Comparison of ENCODE assay signal across 21 mouse cellular contexts in the genomic region with DNA sequence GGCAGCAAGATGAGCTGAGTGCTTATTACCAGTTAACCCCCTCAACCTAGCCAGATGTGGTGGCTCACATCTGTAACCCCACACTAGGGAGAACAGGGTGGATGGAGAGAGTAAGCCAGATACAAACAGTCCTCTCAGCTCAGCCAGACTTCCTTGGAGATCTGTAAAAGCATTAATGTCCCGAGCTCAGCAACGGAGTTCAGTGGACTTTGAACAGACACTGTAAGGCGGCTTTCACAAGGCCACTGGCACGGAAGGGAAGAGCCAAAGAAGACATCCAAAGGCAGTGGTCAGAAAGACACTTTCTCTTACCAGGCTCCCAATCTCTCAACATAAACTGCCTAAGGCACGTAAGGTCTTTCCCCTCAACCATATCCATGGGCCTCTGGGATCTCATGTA.
DNase-seq lines count a peak whose midpoint lies in the region; ATAC-seq and TF ChIP-seq lines count a peak whose summit lies in the region.
"Had no signal": no experiment of that assay in that cellular context is flagged by ENCODE, and none has a peak within 500 bp of the region (broad histone marks: within the 10 kb centered on the region; RNA-seq: fewer than 3 reads in every experiment).

No protein-coding gene starts in this region.

- H3K27ac ChIP-seq in kidney, adult 2 months (ENCODE audit: insufficient read depth, low read depth, low read length) = no peak overlapping the region
- H3K27ac ChIP-seq in kidney, embryonic 16.5 days (ENCODE audit: low read length) = no peak overlapping the region
- H3K27ac ChIP-seq in intestine, embryonic 15.5 days = no peak overlapping the region
- H3K27ac ChIP-seq in intestine, postnatal 0 days (ENCODE audit: low read depth, low read length) = peak overlapping the region; percentile 66
- H3K27ac ChIP-seq in small intestine, adult 2 months (ENCODE audit: insufficient read depth, low read depth, low read length) = peak overlapping the region; percentile 76
- H3K27ac ChIP-seq in hindbrain, embryonic 13.5 days = no peak overlapping the region
- no peak overlapping the region for H3K27ac ChIP-seq in forebrain, embryonic 10.5 days
- H3K27ac ChIP-seq: embryonic facial prominence, embryonic 10.5 days; gastrocnemius, adult 2 months; heart, embryonic 10.5 days; heart, embryonic 15.5 days had no signal

- no peak overlapping the region for H3K4me3 ChIP-seq in kidney, adult 2 months (ENCODE audit: insufficient read depth, low read depth, low read length)
- H3K4me3 ChIP-seq in kidney, embryonic 16.5 days (ENCODE audit: low read length) = no peak overlapping the region
- no peak overlapping the region for H3K4me3 ChIP-seq in intestine, embryonic 15.5 days (replicated peaks)
- no peak overlapping the region for H3K4me3 ChIP-seq in intestine, postnatal 0 days (ENCODE audit: low read depth, low read length)
- no peak overlapping the region for H3K4me3 ChIP-seq in small intestine, adult 2 months (ENCODE audit: low read depth, low read length)
- H3K4me3 ChIP-seq in hindbrain, embryonic 13.5 days = no peak overlapping the region
- H3K4me3 ChIP-seq in forebrain, embryonic 10.5 days = no peak overlapping the region
- H3K4me3 ChIP-seq: embryonic facial prominence, embryonic 10.5 days; gastrocnemius, adult 2 months; heart, embryonic 10.5 days; heart, embryonic 15.5 days had no signal

- peak; percentile 81 for DNase-seq in kidney, adult 2 months
- no peak for DNase-seq in forebrain, embryonic 10.5 days (ENCODE audit: extremely low spot score, low spot score)
- DNase-seq: adrenal gland, adult 8-10 months; adrenal gland, postnatal 36 days; cerebellum, adult 2 months; cerebellum, postnatal 10 days; gastrocnemius, adult 2 months; gastrocnemius, postnatal 36 days; heart, adult 18-20 months; heart, postnatal 14 days had no signal

- H3K4me2 ChIP-seq in kidney, embryonic 16.5 days (replicated peaks; ENCODE audit: low read depth, low read length) = no peak overlapping the region
- H3K4me2 ChIP-seq in intestine, embryonic 15.5 days (replicated peaks) = no peak overlapping the region
- H3K4me2 ChIP-seq in intestine, postnatal 0 days (replicated peaks; ENCODE audit: low read depth) = no peak overlapping the region
- H3K4me2 ChIP-seq in hindbrain, embryonic 13.5 days = no peak overlapping the region
- H3K4me2 ChIP-seq: heart, embryonic 15.5 days had no signal

- H3K9me3 ChIP-seq in kidney, embryonic 16.5 days (ENCODE audit: low read length) = no peaks in the 10 kb centered on the region
- no peaks in the 10 kb centered on the region for H3K9me3 ChIP-seq in intestine, embryonic 15.5 days
- no peaks in the 10 kb centered on the region for H3K9me3 ChIP-seq in intestine, postnatal 0 days (ENCODE audit: control insufficient read depth)
- no peaks in the 10 kb centered on the region for H3K9me3 ChIP-seq in hindbrain, embryonic 13.5 days
- H3K9me3 ChIP-seq in forebrain, embryonic 10.5 days = no peaks in the 10 kb centered on the region
- H3K9me3 ChIP-seq: embryonic facial prominence, embryonic 10.5 days; G1E; heart, embryonic 10.5 days; heart, embryonic 15.5 days had no signal

- TF ChIP-seq CTCF in kidney, adult 2 months (conservative IDR thresholded peaks at IDR 0.05; ENCODE audit: insufficient read depth, insufficient read length, low read depth, low read length) = no peak
- no peak for TF ChIP-seq CTCF in intestine, postnatal 0 days (IDR thresholded peaks at IDR 0.05; ENCODE audit: low read depth)
- no peak for TF ChIP-seq CTCF in small intestine, adult 2 months (IDR thresholded peaks at IDR 0.05; ENCODE audit: extremely low read depth, insufficient read length, insufficient replicate concordance, low read depth, low read length)

- H3K4me1 ChIP-seq in kidney, adult 2 months (ENCODE audit: control insufficient read depth, insufficient read depth, low read length) = peaks cover 3% of the 10 kb centered on the region; the same call in 1 of the 2 replicates
- H3K4me1 ChIP-seq in kidney, embryonic 16.5 days (ENCODE audit: insufficient read depth, low read length) = no peaks in the 10 kb centered on the region
- H3K4me1 ChIP-seq in intestine, embryonic 15.5 days (replicated peaks) = peaks cover 8% of the 10 kb centered on the region
- H3K4me1 ChIP-seq in intestine, postnatal 0 days (replicated peaks; ENCODE audit: control insufficient read depth, insufficient read depth, low read length) = no peaks in the 10 kb centered on the region
- peaks cover 24% of the 10 kb centered on the region for H3K4me1 ChIP-seq in small intestine, adult 2 months (ENCODE audit: control insufficient read depth, insufficient read depth, insufficient read length, low read length)
- no peaks in the 10 kb centered on the region for H3K4me1 ChIP-seq in hindbrain, embryonic 13.5 days (replicated peaks)
- no peaks in the 10 kb centered on the region for H3K4me1 ChIP-seq in forebrain, embryonic 10.5 days
- H3K4me1 ChIP-seq: embryonic facial prominence, embryonic 10.5 days; heart, embryonic 10.5 days; heart, embryonic 15.5 days had no signal

- TF ChIP-seq POLR2A in kidney, adult 2 months (IDR thresholded peaks at IDR 0.05; ENCODE audit: low read depth, low read length) = no peak
- TF ChIP-seq POLR2A in small intestine, adult 2 months (IDR thresholded peaks at IDR 0.05; ENCODE audit: low read depth, low read length) = no peak

- no peaks in the 10 kb centered on the region for H3K36me3 ChIP-seq in kidney, adult 2 months (ENCODE audit: control insufficient read depth, insufficient read depth, low read length)
- no peaks in the 10 kb centered on the region for H3K36me3 ChIP-seq in kidney, embryonic 16.5 days (ENCODE audit: insufficient read depth, low read length)
- H3K36me3 ChIP-seq in intestine, embryonic 15.5 days = no peaks in the 10 kb centered on the region
- peaks cover 6% of the 10 kb centered on the region; the same call in 1 of the 2 replicates for H3K36me3 ChIP-seq in intestine, postnatal 0 days (ENCODE audit: control insufficient read depth, insufficient read depth)
- H3K36me3 ChIP-seq in small intestine, adult 2 months (ENCODE audit: control insufficient read depth, insufficient read depth, low read length) = peaks cover 20% of the 10 kb centered on the region
- H3K36me3 ChIP-seq in hindbrain, embryonic 13.5 days = no peaks in the 10 kb centered on the region
- H3K36me3 ChIP-seq in forebrain, embryonic 10.5 days (replicated peaks) = no peaks in the 10 kb centered on the region
- H3K36me3 ChIP-seq: embryonic facial prominence, embryonic 10.5 days; heart, embryonic 10.5 days; heart, embryonic 15.5 days had no signal

- no peak overlapping the region for H3K9ac ChIP-seq in kidney, embryonic 16.5 days (replicated peaks; ENCODE audit: low read length)
- no peak overlapping the region for H3K9ac ChIP-seq in intestine, embryonic 15.5 days
- no peak overlapping the region for H3K9ac ChIP-seq in intestine, postnatal 0 days (ENCODE audit: low read depth, low read length)
- H3K9ac ChIP-seq in hindbrain, embryonic 13.5 days = no peak overlapping the region
- H3K9ac ChIP-seq: heart, embryonic 15.5 days had no signal

- ATAC-seq in kidney, embryonic 16.5 days (ENCODE audit: low FRiP score, low TSS enrichment) = no peak
- peak; percentile 68 for ATAC-seq in intestine, embryonic 15.5 days
- ATAC-seq in intestine, postnatal 0 days = peak; percentile 50
- ATAC-seq in hindbrain, embryonic 13.5 days (ENCODE audit: low FRiP score) = no peak
- ATAC-seq in inflammation-experienced regulatory T-cells, adult 6 months = no peak
- ATAC-seq: forebrain, embryonic 14.5 days had no signal

- H3K27me3 ChIP-seq in kidney, adult 2 months (replicated peaks; ENCODE audit: control insufficient read depth, insufficient read depth, low read length) = no peaks in the 10 kb centered on the region
- no peaks in the 10 kb centered on the region for H3K27me3 ChIP-seq in kidney, embryonic 16.5 days (ENCODE audit: insufficient read depth, low read length)
- H3K27me3 ChIP-seq in intestine, embryonic 15.5 days (replicated peaks) = no peaks in the 10 kb centered on the region
- no peaks in the 10 kb centered on the region for H3K27me3 ChIP-seq in intestine, postnatal 0 days (replicated peaks; ENCODE audit: control insufficient read depth, insufficient read depth, low read length)
- no peaks in the 10 kb centered on the region for H3K27me3 ChIP-seq in small intestine, adult 2 months (ENCODE audit: control insufficient read depth, insufficient read depth, low read length)
- no peaks in the 10 kb centered on the region for H3K27me3 ChIP-seq in hindbrain, embryonic 13.5 days
- no peaks in the 10 kb centered on the region for H3K27me3 ChIP-seq in forebrain, embryonic 10.5 days (ENCODE audit: poor library complexity, severe bottlenecking)
- H3K27me3 ChIP-seq: heart, embryonic 15.5 days had no signal

- 65% methylated on average over 5 of the region's 5 CpGs for WGBS in kidney, adult 2 months
- 68% methylated on average over 5 of the region's 5 CpGs for WGBS in kidney, embryonic 16.5 days
- 66% methylated on average over 5 of the region's 5 CpGs for WGBS in intestine, embryonic 15.5 days
- WGBS in intestine, postnatal 0 days = 34% methylated on average over 5 of the region's 5 CpGs
- WGBS in small intestine, adult 2 months = 25% methylated on average over 5 of the region's 5 CpGs
- WGBS in hindbrain, embryonic 13.5 days = 89% methylated on average over 5 of the region's 5 CpGs
- WGBS in forebrain, embryonic 10.5 days = 88% methylated on average over 5 of the region's 5 CpGs

Comparison
In these comparisons a context has a peak if more than half of its experiments do, and no peak if none do; other contexts are left out.
1. H3K27ac ChIP-seq: peak in intestine, postnatal 0 days (single experiment) and small intestine, adult 2 months (single experiment); none in kidney, adult 2 months (single experiment), kidney, embryonic 16.5 days (single experiment), intestine, embryonic 15.5 days (single experiment), hindbrain, embryonic 13.5 days (single experiment) and forebrain, embryonic 10.5 days (single experiment).
2. ATAC-seq: peak in intestine, embryonic 15.5 days (single experiment) and intestine, postnatal 0 days (single experiment); none in kidney, embryonic 16.5 days (single experiment), hindbrain, embryonic 13.5 days (single experiment) and inflammation-experienced regulatory T-cells, adult 6 months (single experiment).